Mouse (Mus musculus): ENCODE data around the gene Parvb. TPM values are rescaled to one million over a fixed set of nuclear protein-coding genes. Genes with fewer than 3 reads are reported as not detected.
"Not testable (repeated sequence)": the region's sequence is repeated elsewhere in the genome, so short reads cannot be mapped to it uniquely, and the experiment has no call there.

Parvb gene
- polyA plus RNA-seq, 1 experiment from 2014 or later, result 2.5 TPM

DNA sequence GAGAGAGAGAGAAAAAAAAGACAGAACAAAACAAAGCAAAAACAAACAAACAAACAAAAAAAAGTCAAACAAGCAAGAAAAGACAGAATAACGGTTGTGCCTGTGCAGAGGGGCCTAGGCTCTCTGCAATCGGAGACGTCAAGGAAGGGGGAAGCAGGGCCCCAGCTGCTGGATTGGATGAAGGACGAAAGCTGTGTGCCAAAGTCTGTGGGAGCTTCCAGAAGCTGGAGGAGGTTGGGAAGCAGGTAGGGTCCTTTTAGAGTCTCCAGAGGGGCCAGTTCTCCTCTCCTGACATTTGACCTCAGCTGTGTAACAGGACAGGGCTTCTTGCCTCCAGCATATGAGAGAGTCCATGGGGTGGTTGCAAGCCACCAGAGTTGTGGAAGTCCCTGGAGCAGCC lies 44.2 kb downstream of the Parvb start:
- no peak overlapping the region for H3K27ac ChIP-seq (ENCODE audit: low read length)
- WGBS, result 73% methylated on average over 4 of the region's 4 CpGs
- ATAC-seq, result no peak
- H3K4me3 ChIP-seq (ENCODE audit: low read length), result no peak overlapping the region
- H3K4me2 ChIP-seq (ENCODE audit: low read depth, low read length), result no peak overlapping the region
- H3K9ac ChIP-seq (ENCODE audit: low read depth, low read length), result no peak overlapping the region
- H3K4me1 ChIP-seq (ENCODE audit: control insufficient read depth, insufficient read depth, low read length), result no peaks in the 10 kb centered on the region
- 0 out of 2 replicates have a peak, but pooled peaks cover 3% of the 10 kb centered on the region for H3K9me3 ChIP-seq (ENCODE audit: control insufficient read depth, low read length)
- H3K36me3 ChIP-seq (ENCODE audit: control insufficient read depth, insufficient read depth, low read length), result no peaks in the 10 kb centered on the region
- no peaks in the 10 kb centered on the region for H3K27me3 ChIP-seq (replicated peaks; ENCODE audit: control insufficient read depth, insufficient read depth, low read length)

DNA sequence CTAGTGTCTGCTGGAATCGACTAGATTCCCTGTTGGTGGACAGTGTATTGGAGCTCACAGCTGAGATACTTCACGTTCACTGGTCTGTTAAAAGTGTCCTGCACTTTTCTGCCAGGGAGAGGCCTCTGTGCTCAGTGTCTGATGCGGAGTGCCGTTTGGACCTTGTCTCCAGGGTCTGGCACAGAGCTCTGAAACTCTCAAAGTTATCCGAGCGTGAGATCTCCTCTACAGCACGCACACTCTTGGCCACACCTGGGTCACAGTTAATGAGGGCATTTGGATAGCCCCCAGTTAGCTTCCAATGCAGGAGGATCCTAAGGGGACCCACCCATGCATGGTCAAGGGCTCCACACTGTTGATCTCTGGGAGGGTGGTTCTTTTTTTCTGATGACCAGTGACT lies 46.2 kb downstream of the Parvb start:
- no peaks in the 10 kb centered on the region for H3K4me1 ChIP-seq (ENCODE audit: control insufficient read depth, insufficient read depth, low read length)
- H3K4me2 ChIP-seq (ENCODE audit: low read depth, low read length), result no peak overlapping the region
- H3K36me3 ChIP-seq (ENCODE audit: control insufficient read depth, insufficient read depth, low read length), result no peaks in the 10 kb centered on the region
- no peak overlapping the region for H3K9ac ChIP-seq (ENCODE audit: low read depth, low read length)
- 0 out of 2 replicates have a peak, but pooled peaks cover 3% of the 10 kb centered on the region for H3K9me3 ChIP-seq (ENCODE audit: control insufficient read depth, low read length)
- H3K4me3 ChIP-seq (ENCODE audit: low read length), result no peak overlapping the region
- no peak for ATAC-seq
- 77% methylated on average over 7 of the region's 7 CpGs for WGBS
- no peaks in the 10 kb centered on the region for H3K27me3 ChIP-seq (replicated peaks; ENCODE audit: control insufficient read depth, insufficient read depth, low read length)
- no peak overlapping the region for H3K27ac ChIP-seq (ENCODE audit: low read length)

DNA sequence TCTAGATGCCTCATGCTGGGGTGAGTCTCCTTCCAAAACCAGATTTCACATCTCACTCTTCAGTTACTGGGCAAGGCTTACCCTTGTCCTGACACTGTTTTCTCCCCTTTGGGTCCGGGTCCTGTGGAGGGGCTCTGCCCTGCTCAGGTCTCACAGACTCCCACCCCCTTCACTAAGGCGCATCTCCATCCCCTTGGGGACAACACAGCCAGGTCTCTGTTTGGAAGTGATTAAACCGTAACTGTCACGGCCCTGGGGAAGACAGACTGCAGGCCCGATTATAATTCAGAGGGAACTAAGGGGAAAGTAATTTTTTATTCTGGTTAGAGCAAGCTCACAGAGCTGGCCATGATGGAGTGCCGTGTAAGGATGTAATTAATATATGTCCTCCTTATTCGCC lies 46.8 kb downstream of the Parvb start:
- Histone ChIP-seq H3K4me3 (ENCODE audit: low read length) (no peak overlapping the region), H3K9me3 (ENCODE audit: control insufficient read depth, low read length) (0 out of 2 replicates have a peak, but pooled peaks cover 3% of the 10 kb centered on the region), H3K27ac (ENCODE audit: low read length) (no peak overlapping the region), H3K4me2 (ENCODE audit: low read depth, low read length) (no peak overlapping the region), H3K27me3 (replicated peaks; ENCODE audit: control insufficient read depth, insufficient read depth, low read length) (no peaks in the 10 kb centered on the region), H3K4me1 (ENCODE audit: control insufficient read depth, insufficient read depth, low read length) (no peaks in the 10 kb centered on the region), H3K36me3 (ENCODE audit: control insufficient read depth, insufficient read depth, low read length) (no peaks in the 10 kb centered on the region), H3K9ac (ENCODE audit: low read depth, low read length) (no peak overlapping the region)
- WGBS, result 56% methylated on average over 7 of the region's 7 CpGs
- ATAC-seq, result no peak

DNA sequence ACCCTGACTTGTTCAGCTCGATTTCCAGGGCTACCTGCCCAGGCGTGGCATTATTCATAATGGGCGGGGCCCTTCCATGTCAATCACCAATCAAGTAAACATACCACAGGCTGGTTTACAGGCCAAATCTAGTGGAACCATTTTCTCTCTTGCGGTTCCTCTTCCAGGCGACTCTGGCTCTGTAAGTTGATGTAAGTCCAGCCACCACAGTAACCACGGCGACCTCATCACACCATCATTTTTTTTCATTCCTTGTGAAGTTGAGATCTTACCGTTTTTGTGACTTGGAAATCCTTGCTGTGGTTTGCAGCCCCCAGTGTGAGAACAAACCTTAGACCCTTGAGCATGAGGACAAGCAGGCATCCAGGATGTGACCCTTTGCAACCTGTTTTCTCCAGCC lies 48.5 kb downstream of the Parvb start:
- no peak for ATAC-seq
- Histone ChIP-seq H3K27me3 (replicated peaks; ENCODE audit: control insufficient read depth, insufficient read depth, low read length) (no peaks in the 10 kb centered on the region), H3K4me2 (ENCODE audit: low read depth, low read length) (no peak overlapping the region), H3K4me3 (ENCODE audit: low read length) (no peak overlapping the region), H3K9ac (ENCODE audit: low read depth, low read length) (no peak overlapping the region), H3K9me3 (ENCODE audit: control insufficient read depth, low read length) (no peaks in the 10 kb centered on the region), H3K4me1 (ENCODE audit: control insufficient read depth, insufficient read depth, low read length) (no peaks in the 10 kb centered on the region), H3K27ac (ENCODE audit: low read length) (no peak overlapping the region), H3K36me3 (ENCODE audit: control insufficient read depth, insufficient read depth, low read length) (no peaks in the 10 kb centered on the region)
- 73% methylated on average over 8 of the region's 8 CpGs for WGBS

DNA sequence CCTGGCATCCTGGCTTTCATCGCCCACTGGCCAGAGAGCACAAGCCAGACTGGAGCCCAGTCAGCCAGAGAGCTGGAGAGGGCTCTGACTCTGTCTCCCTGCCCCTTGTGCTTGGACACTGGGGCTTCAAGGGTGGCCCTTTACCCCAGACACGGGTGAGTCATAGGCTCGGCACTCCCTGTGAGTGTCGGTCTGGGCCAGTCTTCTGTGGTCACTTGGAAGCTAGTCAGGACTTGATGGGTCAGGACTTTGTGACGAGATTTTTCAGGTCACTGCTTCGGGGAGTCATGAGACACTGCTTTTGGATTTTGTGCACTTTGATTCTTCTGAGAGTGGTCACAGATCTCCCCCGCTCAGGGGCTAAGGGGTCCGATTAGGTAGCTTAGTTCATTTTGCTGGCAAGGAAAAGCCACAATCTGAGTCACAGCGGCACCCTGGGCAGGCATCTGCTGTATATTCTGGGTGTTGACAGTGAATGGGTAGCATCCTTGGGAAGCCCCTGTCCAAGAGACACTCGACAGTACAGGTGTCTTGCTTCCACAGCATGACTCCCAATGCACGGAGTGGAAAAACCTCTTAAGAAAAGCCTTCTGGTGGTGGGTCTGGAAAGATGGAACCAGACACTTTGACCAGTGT lies 49.0 kb downstream of the Parvb start:
- no peaks in the 10 kb centered on the region for H3K9me3 ChIP-seq (ENCODE audit: control insufficient read depth, low read length)
- no peaks in the 10 kb centered on the region for H3K27me3 ChIP-seq (replicated peaks; ENCODE audit: control insufficient read depth, insufficient read depth, low read length)
- H3K9ac ChIP-seq (ENCODE audit: low read depth, low read length), result no peak overlapping the region
- H3K27ac ChIP-seq (ENCODE audit: low read length), result no peak overlapping the region
- H3K4me3 ChIP-seq (ENCODE audit: low read length), result no peak overlapping the region
- no peaks in the 10 kb centered on the region for H3K4me1 ChIP-seq (ENCODE audit: control insufficient read depth, insufficient read depth, low read length)
- 83% methylated on average over 11 of the region's 11 CpGs for WGBS
- no peak overlapping the region for H3K4me2 ChIP-seq (ENCODE audit: low read depth, low read length)
- no peak for ATAC-seq
- no peaks in the 10 kb centered on the region for H3K36me3 ChIP-seq (ENCODE audit: control insufficient read depth, insufficient read depth, low read length)

DNA sequence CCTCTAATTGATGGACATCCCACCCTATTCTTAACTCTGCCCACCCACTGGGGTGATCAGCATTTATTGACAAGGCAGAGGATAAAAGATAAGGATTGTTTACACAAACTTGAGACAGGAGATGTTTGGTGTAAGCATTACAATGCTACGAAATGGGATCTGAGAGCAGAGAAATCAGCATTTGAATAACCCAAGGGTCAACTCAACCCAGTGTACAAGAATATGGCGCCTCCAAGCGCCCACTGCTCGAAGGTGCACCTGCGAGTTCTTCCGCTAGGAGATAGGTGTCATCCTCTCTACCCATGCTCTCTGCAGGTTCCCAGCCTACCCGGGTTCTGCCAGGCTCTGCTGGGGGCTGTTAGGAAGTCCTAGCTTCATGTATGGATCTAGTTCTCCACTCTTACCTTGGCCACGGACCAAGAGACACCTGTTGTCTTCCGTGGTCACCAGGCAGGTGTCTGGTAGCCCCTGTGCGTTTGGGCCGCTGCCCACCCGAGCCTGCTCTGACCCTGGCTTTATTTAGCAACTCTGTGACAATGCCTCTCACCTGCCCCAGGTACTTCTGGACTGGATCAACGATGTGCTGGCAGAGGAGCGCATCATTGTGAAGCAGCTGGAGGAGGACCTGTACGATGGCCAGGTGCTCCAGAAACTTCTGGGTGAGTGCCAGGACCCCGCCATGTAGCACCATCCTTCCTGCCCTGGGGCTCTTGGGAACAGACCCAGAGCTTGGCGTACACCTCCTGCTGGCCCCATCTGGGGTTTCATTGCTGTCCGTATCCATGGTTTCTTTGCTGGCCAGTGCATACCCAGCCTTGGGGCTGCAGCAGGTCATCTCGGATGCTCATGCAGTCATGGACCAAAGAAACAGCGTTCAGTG lies 50.6 kb downstream of the Parvb start:
- Histone ChIP-seq H3K36me3 (ENCODE audit: control insufficient read depth, insufficient read depth, low read length) (no peaks in the 10 kb centered on the region), H3K9ac (ENCODE audit: low read depth, low read length) (no peak overlapping the region), H3K4me3 (ENCODE audit: low read length) (no peak overlapping the region), H3K9me3 (ENCODE audit: control insufficient read depth, low read length) (no peaks in the 10 kb centered on the region), H3K27me3 (replicated peaks; ENCODE audit: control insufficient read depth, insufficient read depth, low read length) (no peaks in the 10 kb centered on the region), H3K4me1 (ENCODE audit: control insufficient read depth, insufficient read depth, low read length) (no peaks in the 10 kb centered on the region), H3K4me2 (ENCODE audit: low read depth, low read length) (no peak overlapping the region), H3K27ac (ENCODE audit: low read length) (no peak overlapping the region)
- WGBS, result 71% methylated on average over 20 of the region's 20 CpGs
- ATAC-seq, result no peak

DNA sequence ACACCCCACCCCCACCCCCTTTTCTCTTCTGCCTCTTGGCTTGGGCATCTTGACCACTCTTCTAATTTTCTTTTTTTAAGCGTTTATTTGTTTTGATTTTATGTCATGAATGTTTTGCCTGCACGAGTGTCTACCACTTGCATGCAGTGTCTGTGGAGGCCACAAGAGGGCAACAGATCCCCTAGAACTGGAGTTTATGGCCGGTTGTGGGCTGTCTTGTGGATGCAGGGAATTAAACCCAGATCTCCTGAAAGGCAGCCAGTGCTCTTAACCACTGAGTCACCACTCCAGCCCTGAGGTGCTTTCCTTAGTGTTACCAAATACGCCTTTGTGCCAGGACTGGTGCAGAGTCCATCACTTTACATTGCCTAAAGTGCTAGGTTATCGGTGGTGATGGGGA lies 52.2 kb downstream of the Parvb start:
- H3K9ac ChIP-seq (ENCODE audit: low read depth, low read length), result no peak overlapping the region
- H3K27me3 ChIP-seq (replicated peaks; ENCODE audit: control insufficient read depth, insufficient read depth, low read length), result no peaks in the 10 kb centered on the region
- no peaks in the 10 kb centered on the region for H3K4me1 ChIP-seq (ENCODE audit: control insufficient read depth, insufficient read depth, low read length)
- H3K4me2 ChIP-seq (ENCODE audit: low read depth, low read length), result no peak overlapping the region
- no peak for ATAC-seq
- WGBS, result 65% methylated on average over 5 of the region's 5 CpGs
- H3K27ac ChIP-seq (ENCODE audit: low read length), result no peak overlapping the region
- no peaks in the 10 kb centered on the region for H3K9me3 ChIP-seq (ENCODE audit: control insufficient read depth, low read length)
- H3K4me3 ChIP-seq (ENCODE audit: low read length), result no peak overlapping the region
- H3K36me3 ChIP-seq (ENCODE audit: control insufficient read depth, insufficient read depth, low read length), result no peaks in the 10 kb centered on the region

DNA sequence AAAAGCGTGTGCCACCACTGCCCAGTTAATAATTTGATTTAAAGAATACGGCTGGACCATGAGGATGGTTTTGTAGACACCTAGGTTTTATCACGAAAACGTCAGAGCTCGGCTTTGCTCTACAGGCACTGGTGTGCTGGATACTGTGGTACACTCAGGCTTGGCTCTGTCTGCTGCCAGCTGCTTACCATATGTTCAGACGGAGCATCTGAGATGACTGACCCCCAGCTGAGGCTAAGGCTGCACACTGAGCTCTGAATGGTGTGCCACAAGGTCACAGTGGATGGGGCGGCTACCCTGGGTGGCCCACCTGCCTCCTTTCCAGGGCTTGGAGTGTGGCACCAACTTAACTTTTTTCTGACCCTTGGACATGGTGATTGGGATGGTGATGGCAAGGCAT lies 53.6 kb downstream of the Parvb start:
- Histone ChIP-seq H3K4me1 (ENCODE audit: control insufficient read depth, insufficient read depth, low read length) (no peaks in the 10 kb centered on the region), H3K36me3 (ENCODE audit: control insufficient read depth, insufficient read depth, low read length) (no peaks in the 10 kb centered on the region), H3K9ac (ENCODE audit: low read depth, low read length) (no peak overlapping the region), H3K4me3 (ENCODE audit: low read length) (no peak overlapping the region), H3K9me3 (ENCODE audit: control insufficient read depth, low read length) (no peaks in the 10 kb centered on the region), H3K27me3 (replicated peaks; ENCODE audit: control insufficient read depth, insufficient read depth, low read length) (no peaks in the 10 kb centered on the region), H3K27ac (ENCODE audit: low read length) (no peak overlapping the region), H3K4me2 (ENCODE audit: low read depth, low read length) (no peak overlapping the region)
- 81% methylated on average over 7 of the region's 7 CpGs for WGBS
- no peak for ATAC-seq

DNA sequence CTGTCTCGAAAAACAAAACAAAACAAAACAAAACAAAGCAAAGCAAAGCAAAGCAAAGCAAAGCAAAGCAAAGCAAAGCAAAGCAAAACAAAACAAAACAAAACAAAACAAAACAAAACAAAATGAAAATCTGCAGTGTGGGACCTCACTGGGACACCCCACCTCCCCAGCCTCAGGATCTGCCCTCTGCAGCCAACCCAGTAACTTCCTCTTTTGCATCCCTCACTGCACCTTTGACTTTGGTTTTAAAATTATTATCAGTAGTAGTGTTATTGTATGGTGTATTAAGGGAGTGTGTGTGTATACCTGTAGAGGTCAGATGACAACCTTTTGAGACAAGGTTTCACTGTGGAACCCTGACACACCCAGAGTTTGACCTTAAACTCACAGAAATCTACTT lies 57.1 kb downstream of the Parvb start:
- H3K9me3 ChIP-seq (ENCODE audit: control insufficient read depth, low read length); H3K4me3 ChIP-seq (ENCODE audit: low read length); ATAC-seq; H3K4me2 ChIP-seq (ENCODE audit: low read depth, low read length); H3K4me1 ChIP-seq (ENCODE audit: control insufficient read depth, insufficient read depth, low read length); H3K36me3 ChIP-seq (ENCODE audit: control insufficient read depth, insufficient read depth, low read length); H3K27ac ChIP-seq (ENCODE audit: low read length); H3K9ac ChIP-seq (ENCODE audit: low read depth, low read length); H3K27me3 ChIP-seq (replicated peaks; ENCODE audit: control insufficient read depth, insufficient read depth, low read length): not testable (repeated sequence)
- WGBS, result 96% methylated on average over 1 of the region's 1 CpGs
